Mouse (Mus musculus) CH12.LX (cell line): ENCODE measurements around the gene 2010300C02Rik. TPM values are rescaled to one million over a fixed set of nuclear protein-coding genes. Genes with fewer than 3 reads are reported as not detected.

Experiments
- DNase-seq: peaks from one replicate; pipeline ENCODE4 v3.0.0-alpha.2; 2013; ENCODE audit errors: extremely low read depth
- H3K27ac ChIP-seq: 2 replicates; pipeline ENCODE4 v1.5.1; 2012; ENCODE audit warnings: low read depth, mild to moderate bottlenecking, control low read depth, moderate library complexity; ENCODE audit not compliant: insufficient read depth
- H3K27me3 ChIP-seq: replicated peaks from 2 replicates; pipeline ENCODE3; 2012; ENCODE audit warnings: inconsistent platforms
- H3K36me3 ChIP-seq, 2 experiments: replicated peaks in 1 of 2; 2 replicates each; pipeline versions ENCODE3 to v1.6.1; 2012; ENCODE audit warnings: inconsistent platforms in 1 of 2, low read length in 1 of 2, mild to moderate bottlenecking in 1 of 2, mixed read lengths in 1 of 2, moderate library complexity in 1 of 2; ENCODE audit not compliant: control insufficient read depth in 1 of 2, insufficient read depth in 1 of 2
- H3K4me1 ChIP-seq, 2 experiments: 2 replicates each; pipeline ENCODE4 v1.6.1; 2012; ENCODE audit warnings: inconsistent platforms in 1 of 2, moderate library complexity in 1 of 2; ENCODE audit not compliant: insufficient read depth in 2 of 2, control insufficient read depth in 1 of 2
- H3K4me2 ChIP-seq: 2 replicates; pipeline ENCODE4 v1.6.1; 2012; ENCODE audit warnings: low read depth, mild to moderate bottlenecking, control low read depth; ENCODE audit not compliant: poor library complexity, insufficient read depth, severe bottlenecking
- H3K4me3 ChIP-seq, 3 experiments: fragments of 150-350 bp in 1 of 3; sonication (generic) in 1 of 3; replicated peaks in 1 of 3; 2 replicates each; pipeline versions ENCODE3 to v1.5.1; 2011 to 2012; ENCODE audit warnings: low read depth in 2 of 3, low read length in 2 of 3, mild to moderate bottlenecking in 2 of 3, moderate library complexity in 2 of 3, control low read depth in 1 of 3, improper control_type of control experiment in 1 of 3, inconsistent platforms in 1 of 3, mixed read lengths in 1 of 3; ENCODE audit not compliant: poor library complexity in 1 of 3
- H3K79me2 ChIP-seq: replicated peaks from 2 replicates; pipeline ENCODE4 v1.6.1; 2012; ENCODE audit warnings: mild to moderate bottlenecking, moderate library complexity; ENCODE audit not compliant: control insufficient read depth, poor library complexity, insufficient read depth, severe bottlenecking; ENCODE audit errors: extremely low read depth
- H3K9ac ChIP-seq: 2 replicates; pipeline ENCODE4 v1.6.1; 2012; ENCODE audit warnings: low read depth, mild to moderate bottlenecking, control low read depth, moderate library complexity; ENCODE audit not compliant: insufficient read depth
- H3K9me3 ChIP-seq: replicated peaks from 2 replicates; pipeline ENCODE3; 2012; ENCODE audit warnings: low read length, inconsistent platforms, mixed read lengths
- BHLHE40 ChIP-seq: IDR thresholded peaks from 2 replicates; pipeline ENCODE4 v1.6.1; 2011; ENCODE audit warnings: mild to moderate bottlenecking, low read depth, low read length, improper control_type of control experiment
- CHD1 ChIP-seq: IDR thresholded peaks from 2 replicates; pipeline ENCODE4 v1.6.1; 2012; ENCODE audit warnings: low read depth, low read length, improper control_type of control experiment, inconsistent platforms
- E2F4 ChIP-seq: IDR thresholded peaks from 2 replicates; pipeline ENCODE4 v1.6.1; 2011; ENCODE audit warnings: low read depth, low read length, improper control_type of control experiment; ENCODE audit not compliant: insufficient replicate concordance
- ELF1 ChIP-seq: IDR thresholded peaks from 2 replicates; pipeline ENCODE4 v1.6.1; 2014; ENCODE audit warnings: low read depth, mild to moderate bottlenecking, inconsistent platforms, low read length, improper control_type of control experiment
- EP300 ChIP-seq: IDR thresholded peaks from 2 replicates; pipeline ENCODE4 v1.6.1; 2011; ENCODE audit warnings: low read length, improper control_type of control experiment
- ETS1 ChIP-seq: conservative IDR thresholded peaks from 2 replicates; pipeline ENCODE4 v1.6.1; 2012; ENCODE audit warnings: low read depth, mild to moderate bottlenecking, inconsistent platforms, low read length, improper control_type of control experiment, moderate library complexity
- IRF4 ChIP-seq: IDR thresholded peaks from 2 replicates; pipeline ENCODE4 v1.6.1; 2014; ENCODE audit warnings: low read depth, mild to moderate bottlenecking, inconsistent platforms, low read length, improper control_type of control experiment
- JUND ChIP-seq: conservative IDR thresholded peaks from 2 replicates; pipeline ENCODE4 v1.6.1; 2011; ENCODE audit warnings: low read depth, low read length, improper control_type of control experiment
- MAFK ChIP-seq: IDR thresholded peaks from 2 replicates; pipeline ENCODE4 v1.6.1; 2011; ENCODE audit warnings: low read length, improper control_type of control experiment; ENCODE audit not compliant: insufficient replicate concordance
- MAZ ChIP-seq: IDR thresholded peaks from 2 replicates; pipeline ENCODE4 v1.6.1; 2012; ENCODE audit warnings: low read depth, mild to moderate bottlenecking, inconsistent platforms, low read length, improper control_type of control experiment, moderate library complexity
- MEF2A ChIP-seq: IDR thresholded peaks from 2 replicates; pipeline ENCODE4 v1.6.1; 2014; ENCODE audit warnings: low read depth, mild to moderate bottlenecking, inconsistent platforms, low read length, improper control_type of control experiment, borderline replicate concordance
- MXI1 ChIP-seq: IDR thresholded peaks from 2 replicates; pipeline ENCODE4 v1.6.1; 2011; ENCODE audit warnings: mild to moderate bottlenecking, low read depth, low read length, improper control_type of control experiment
- MYC ChIP-seq: IDR thresholded peaks from 2 replicates; pipeline ENCODE4 v1.6.1; 2011; ENCODE audit warnings: low read depth, mild to moderate bottlenecking, improper control_type of control experiment, low read length
- NELFE ChIP-seq: IDR thresholded peaks from 2 replicates; pipeline ENCODE4 v1.6.1; 2011; ENCODE audit warnings: low read depth, low read length, improper control_type of control experiment
- PAX5 ChIP-seq: IDR thresholded peaks from 2 replicates; pipeline ENCODE4 v1.6.1; 2012; ENCODE audit warnings: low read length, inconsistent platforms, mixed read lengths
- POLR2A ChIP-seq: IDR thresholded peaks from 2 replicates; pipeline ENCODE4 v1.6.1; 2011; ENCODE audit warnings: low read depth, mild to moderate bottlenecking, improper control_type of control experiment, low read length
- RAD21 ChIP-seq: IDR thresholded peaks from 2 replicates; pipeline ENCODE4 v1.6.1; 2011; ENCODE audit warnings: low read depth, mild to moderate bottlenecking, low read length, improper control_type of control experiment, moderate library complexity
- RCOR1 ChIP-seq: conservative IDR thresholded peaks from 2 replicates; pipeline ENCODE4 v1.6.1; 2012; ENCODE audit warnings: low read depth, mild to moderate bottlenecking, inconsistent platforms, low read length, improper control_type of control experiment
- SMC3 ChIP-seq: IDR thresholded peaks from 2 replicates; pipeline ENCODE4 v1.6.1; 2011; ENCODE audit warnings: low read depth, low read length, improper control_type of control experiment
- TBP ChIP-seq: conservative IDR thresholded peaks from 2 replicates; pipeline ENCODE4 v1.6.1; 2011; ENCODE audit warnings: low read depth, low read length, improper control_type of control experiment
- UBTF ChIP-seq: IDR thresholded peaks from 2 replicates; pipeline ENCODE4 v1.6.1; 2012; ENCODE audit warnings: low read depth, mild to moderate bottlenecking, inconsistent platforms, low read length, improper control_type of control experiment, moderate library complexity
- dilution Hi-C: fragments of 300-500 bp; cut with MboI; formaldehyde crosslinking; loops from 2 replicates; pipeline ENCODE4 v1.14.3; 2020; ENCODE audit warnings: low sequenced_read_pairs; ENCODE audit not compliant: extremely low pct_unique_long_range_greater_than_20kb, extremely low pct_ligation_motif_present
- in situ Hi-C: fragments of 300-500 bp; cut with MboI; formaldehyde crosslinking; loops from 3 replicates; pipeline ENCODE4 v1.14.3; 2019; ENCODE audit warnings: low sequenced_read_pairs, low pct_ligation_motif_present, low pct_unique_long_range_greater_than_20kb, mixed read lengths
- polyA plus RNA-seq: library from polyadenylated mRNA; unstranded; fragments of >175 nt; gene quantifications from 2 replicates; pipeline ENCODE4 v1.2.1, GENCODE M21; 2012; ENCODE audit warnings: low read depth; ENCODE audit not compliant: insufficient read length
- total RNA-seq, 2 experiments: library from RNA; depleted of rRNA; stranded (reverse); fragments of 300-350 nt in 1 of 2; fragments of >200 nt in 1 of 2; gene quantifications; 2 replicates each; pipeline ENCODE4 v1.2.3; 2012 to 2014

Gene 2010300C02Rik
- total and polyA plus RNA-seq, 3 experiments, result 0.08 to 0.25 (median 0.09) TPM

DNA sequence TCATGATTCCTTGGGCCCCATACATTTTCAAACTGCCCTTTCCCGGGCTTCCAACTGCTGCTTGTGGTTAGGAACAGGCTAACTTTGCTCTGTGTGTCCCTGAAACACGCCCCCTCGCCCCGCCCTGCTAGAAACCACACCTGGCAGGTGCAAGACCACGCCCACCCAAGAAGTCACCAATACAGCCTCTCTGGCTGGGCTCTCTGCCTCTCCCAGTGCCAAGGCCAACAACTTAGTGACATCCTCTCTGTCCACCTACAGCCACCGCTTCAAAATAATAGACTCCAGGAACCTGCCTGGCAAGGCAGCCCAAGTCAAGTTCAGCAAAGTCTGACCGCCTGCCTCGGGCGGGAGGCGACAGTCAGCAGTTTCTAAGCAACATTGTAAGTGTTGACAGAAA is 53.3 kb downstream of the 2010300C02Rik start:
- no peak overlapping the region for H3K4me2 ChIP-seq
- H3K9me3 ChIP-seq, result no peaks in the 10 kb centered on the region
- in situ Hi-C loops (no loop called here), dilution Hi-C loops (no loop called here)
- no peaks in the 10 kb centered on the region for H3K36me3 ChIP-seq
- no peak for DNase-seq
- H3K27me3 ChIP-seq, result peaks cover 7% of the 10 kb centered on the region
- TF ChIP-seq MEF2A, result no peak
- no peak for TF ChIP-seq JUND
- no peak for TF ChIP-seq ETS1
- no peak overlapping the region for H3K27ac ChIP-seq
- no peak overlapping the region for H3K4me3 ChIP-seq
- H3K9ac ChIP-seq, result no peak overlapping the region
- peaks cover 0 to 17% of the 10 kb centered on the region in 2 experiments; a peak in 2 of 4 replicates for H3K4me1 ChIP-seq
- H3K79me2 ChIP-seq, result no peaks in the 10 kb centered on the region

DNA sequence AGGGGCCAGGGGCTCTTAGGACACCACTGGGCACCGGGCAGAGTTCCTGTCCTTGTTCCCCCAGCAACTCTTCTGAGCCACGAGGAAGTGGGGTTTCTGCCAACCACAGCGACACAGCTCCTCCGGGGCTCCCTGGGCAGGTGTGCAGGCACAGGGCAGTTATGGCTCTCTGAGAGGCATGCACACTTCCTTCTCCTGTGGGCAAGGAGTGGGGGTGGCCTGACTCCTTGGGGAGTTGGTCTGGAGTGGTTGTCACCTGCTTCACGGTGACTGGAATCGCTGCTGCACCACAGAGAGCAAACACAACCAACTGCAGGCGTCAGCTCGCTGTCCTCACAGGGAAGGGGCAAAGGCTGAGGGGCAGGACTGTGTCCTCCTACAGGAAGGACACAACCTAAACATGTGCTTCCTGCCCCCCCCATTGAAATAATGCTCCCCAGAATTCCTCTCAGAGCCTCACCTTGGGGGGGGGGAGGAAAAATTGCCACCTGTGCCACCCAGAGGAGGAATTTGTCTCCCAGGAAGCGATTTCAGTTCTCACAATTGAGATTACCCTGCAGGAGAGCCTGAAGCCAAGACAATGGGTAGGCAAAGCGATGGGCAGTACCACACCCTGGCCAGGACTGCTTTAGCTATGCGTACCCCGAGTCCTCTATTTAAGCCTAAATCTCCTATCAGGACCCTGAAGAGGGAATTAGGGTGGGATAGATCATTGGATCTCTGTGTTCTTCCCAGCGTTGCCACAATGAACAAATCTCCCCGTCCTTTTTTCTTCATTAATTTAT is 54.2 kb downstream of the 2010300C02Rik start:
- Histone ChIP-seq H3K4me1 (peaks cover 0 to 17% of the 10 kb centered on the region in 2 experiments; a peak in 2 of 4 replicates), H3K36me3 (no peaks in the 10 kb centered on the region), H3K79me2 (no peaks in the 10 kb centered on the region), H3K4me3 (no peak overlapping the region), H3K9ac (no peak overlapping the region), H3K27me3 (peaks cover 7% of the 10 kb centered on the region), H3K27ac (no peak overlapping the region), H3K9me3 (no peaks in the 10 kb centered on the region), H3K4me2 (peak overlapping the region; percentile 3; the same call in 1 of the 2 replicates)
- dilution Hi-C loops (no loop called here), in situ Hi-C loops (no loop called here)
- TF ChIP-seq BHLHE40, result peak; percentile 39; the same call in 1 of the 2 replicates
- no peak for TF ChIP-seq UBTF
- DNase-seq, result peak; percentile 42

DNA sequence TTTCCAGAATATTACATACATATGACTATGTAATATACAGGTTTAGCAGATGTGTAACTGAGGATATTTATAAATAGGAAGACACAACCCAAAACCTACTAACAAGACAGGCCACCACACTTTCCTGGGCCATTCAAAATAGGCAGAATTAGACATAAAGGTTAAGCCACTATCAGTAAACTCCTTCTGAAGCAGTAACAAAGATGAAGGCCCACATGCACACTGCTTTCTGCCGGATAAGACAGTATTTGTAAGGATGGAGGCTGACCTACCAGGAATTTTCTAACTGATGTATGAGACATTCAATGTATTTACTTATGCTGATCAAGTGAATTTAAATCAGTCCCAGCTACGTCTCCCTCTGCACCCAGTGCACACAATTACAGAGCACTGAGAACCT is 55.4 kb downstream of the 2010300C02Rik start:
- dilution Hi-C loops (no loop called here), in situ Hi-C loops (no loop called here)
- no peak for DNase-seq
- no peak overlapping the region for H3K4me2 ChIP-seq
- no peak overlapping the region for H3K9ac ChIP-seq
- no peaks in the 10 kb centered on the region for H3K79me2 ChIP-seq
- no peaks in the 10 kb centered on the region for H3K36me3 ChIP-seq
- H3K9me3 ChIP-seq, result no peaks in the 10 kb centered on the region
- no peaks in the 10 kb centered on the region for H3K27me3 ChIP-seq
- H3K27ac ChIP-seq, result no peak overlapping the region
- peaks cover 0 to 17% of the 10 kb centered on the region in 2 experiments; a peak in 2 of 4 replicates for H3K4me1 ChIP-seq
- TF ChIP-seq TBP (no peak), E2F4 (no peak), SMC3 (no peak), PAX5 (no peak), MXI1 (no peak), POLR2A (no peak), MAZ (no peak), ELF1 (no peak), MYC (no peak), RCOR1 (no peak), EP300 (no peak), MAFK (no peak), RAD21 (no peak), CHD1 (no peak), MEF2A (no peak), NELFE (no peak), IRF4 (no peak)
- TF ChIP-seq, all 38 proteins: peak for 0
- no peak overlapping the region for H3K4me3 ChIP-seq
